Mouse (Mus musculus) ES-E14 (cell line): ENCODE results near the gene Capn5.

Experiments
- CHD2 ChIP-seq: IDR thresholded peaks from 2 replicates; pipeline ENCODE4 v1.6.1; 2014; ENCODE audit warnings: mild to moderate bottlenecking, low read depth, low read length, inconsistent platforms
- HCFC1 ChIP-seq: IDR thresholded peaks from 2 replicates; pipeline ENCODE4 v1.6.1; 2012; ENCODE audit warnings: low read length, inconsistent platforms, borderline replicate concordance; ENCODE audit not compliant: insufficient read depth
- ZC3H11A ChIP-seq: IDR thresholded peaks from 2 replicates; pipeline ENCODE4 v1.6.1; 2012; ENCODE audit warnings: low read depth, mild to moderate bottlenecking, inconsistent platforms, low read length, borderline replicate concordance

DNA sequence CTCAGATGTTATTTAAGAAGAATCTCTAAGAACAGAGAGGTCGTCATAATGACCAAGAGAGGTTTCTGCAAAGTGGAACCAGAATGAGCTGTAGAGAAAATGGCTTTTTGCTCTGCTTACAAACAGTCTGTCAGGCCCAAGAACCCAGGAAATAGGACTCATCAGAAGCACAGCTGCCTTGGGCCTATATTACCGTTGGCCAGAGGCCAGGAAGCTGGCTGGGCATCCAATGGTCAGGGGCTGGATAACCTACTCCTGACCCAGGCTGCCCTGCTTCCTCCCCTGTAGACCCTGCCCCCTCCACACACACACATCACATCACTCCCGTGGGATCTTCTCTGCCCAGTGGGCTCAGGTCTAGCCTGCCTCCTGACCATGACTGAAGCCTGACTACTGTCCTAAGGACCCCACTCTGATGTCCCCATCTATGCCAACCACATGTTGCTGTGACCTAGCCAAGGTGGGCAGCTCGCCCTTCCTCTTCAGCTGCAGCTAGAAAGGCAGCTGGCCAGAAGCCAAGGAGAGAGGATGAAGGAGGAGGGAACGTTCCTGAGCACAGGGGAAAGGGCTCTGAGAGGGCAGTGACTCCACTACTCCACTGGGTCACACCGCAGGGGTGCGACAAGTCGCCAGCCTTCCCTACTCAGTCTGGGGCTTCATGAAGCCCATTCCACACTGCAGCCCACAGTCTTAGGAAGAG lies 17.9 kb downstream of the Capn5 start:
- TF ChIP-seq HCFC1, result no peak
- TF ChIP-seq ZC3H11A, result no peak
- no peak for TF ChIP-seq CHD2
